Mouse (Mus musculus): ENCODE results near the gene Fyn.

GRCm38 (mm10) chr10:39371467-39371866, 2.8 kb downstream of the Fyn start:
- TF ChIP-seq POLR2A (IDR thresholded peaks at IDR 0.05; ENCODE audit: borderline replicate concordance, extremely low read depth, low read depth, low read length) (no peak), CTCF (IDR thresholded peaks at IDR 0.05; ENCODE audit: insufficient read depth, low read length) (no peak)

All from lung, adult 2 months (tissue).